Mouse (Mus musculus) ES-E14 (cell line): Measurements from ENCODE around the gene Trappc3l. TPM values are rescaled to one million over a fixed set of nuclear protein-coding genes. Genes with fewer than 3 reads are reported as not detected.

ENCODE experiments used
- DNase-seq: peaks from one replicate; pipeline ENCODE4 v3.0.0-alpha.2; 2013; ENCODE audit warnings: low read depth, low spot score
- H3K27ac ChIP-seq: 2 replicates; pipeline ENCODE4 v1.5.1; 2012; ENCODE audit warnings: low read depth, mild to moderate bottlenecking, low read length, moderate library complexity, mixed read lengths; ENCODE audit not compliant: poor library complexity, insufficient read depth, severe bottlenecking
- H3K36me3 ChIP-seq: 2 replicates; pipeline ENCODE4 v1.6.1; 2012; ENCODE audit warnings: mild to moderate bottlenecking, low read length, moderate library complexity, mixed read lengths; ENCODE audit not compliant: control insufficient read depth, poor library complexity, insufficient read depth, severe bottlenecking
- H3K4me1 ChIP-seq, 2 experiments: fragments of 150-350 bp in 1 of 2; sonication (generic) in 1 of 2; 2 replicates each; pipeline ENCODE4 v1.6.1; 2012; ENCODE audit warnings: low read length in 2 of 2, mild to moderate bottlenecking in 1 of 2, mixed read lengths in 1 of 2; ENCODE audit not compliant: control insufficient read depth in 2 of 2, insufficient read depth in 2 of 2, poor library complexity in 1 of 2
- H3K4me3 ChIP-seq, 2 experiments: fragments of 150-350 bp in 1 of 2; sonication (generic) in 1 of 2; 2 replicates each; pipeline ENCODE4 v1.5.1; 2012; ENCODE audit warnings: low read length in 2 of 2, low read depth in 1 of 2, mild to moderate bottlenecking in 1 of 2, mixed read lengths in 1 of 2; ENCODE audit not compliant: insufficient read depth in 1 of 2, poor library complexity in 1 of 2, severe bottlenecking in 1 of 2
- H3K9ac ChIP-seq: 2 replicates; pipeline ENCODE4 v1.6.1; 2012; ENCODE audit warnings: low read depth, mild to moderate bottlenecking, low read length, mixed read lengths; ENCODE audit not compliant: poor library complexity, insufficient read depth, severe bottlenecking
- H3K9me3 ChIP-seq: fragments of 150-350 bp; sonication (generic); 2 replicates; pipeline ENCODE4 v1.6.1; 2012; ENCODE audit warnings: low read depth, mild to moderate bottlenecking, low read length; ENCODE audit not compliant: control insufficient read depth, insufficient read depth
- CHD2 ChIP-seq: IDR thresholded peaks from 2 replicates; pipeline ENCODE4 v1.6.1; 2014; ENCODE audit warnings: mild to moderate bottlenecking, low read depth, low read length, inconsistent platforms
- HCFC1 ChIP-seq: IDR thresholded peaks from 2 replicates; pipeline ENCODE4 v1.6.1; 2012; ENCODE audit warnings: low read length, inconsistent platforms, borderline replicate concordance; ENCODE audit not compliant: insufficient read depth
- MAFK ChIP-seq: IDR thresholded peaks from 2 replicates; pipeline ENCODE4 v1.6.1; 2014; ENCODE audit warnings: mild to moderate bottlenecking, low read depth, low read length, inconsistent platforms; ENCODE audit not compliant: insufficient read depth
- ZC3H11A ChIP-seq: IDR thresholded peaks from 2 replicates; pipeline ENCODE4 v1.6.1; 2012; ENCODE audit warnings: low read depth, mild to moderate bottlenecking, inconsistent platforms, low read length, borderline replicate concordance
- ZNF384 ChIP-seq: IDR thresholded peaks from 2 replicates; pipeline ENCODE4 v1.6.1; 2012; ENCODE audit warnings: low read depth, low read length, inconsistent platforms
- in situ Hi-C, 2 experiments: fragments of 600-800 bp; cut with MboI; formaldehyde crosslinking; loops; one replicate each; pipeline ENCODE4 v1.15.1; 2025; ENCODE audit warnings: low sequenced_read_pairs in 2 of 2, inconsistent platforms in 1 of 2; ENCODE audit not compliant: unreplicated experiment in 2 of 2
- total RNA-seq: library from RNA; depleted of rRNA; stranded (reverse); fragments of 300-350 nt; gene quantifications from 2 replicates; pipeline ENCODE4 v1.2.3, GENCODE M21; 2012

The Trappc3l gene
- total RNA-seq, 1 experiment: not detected

DNA sequence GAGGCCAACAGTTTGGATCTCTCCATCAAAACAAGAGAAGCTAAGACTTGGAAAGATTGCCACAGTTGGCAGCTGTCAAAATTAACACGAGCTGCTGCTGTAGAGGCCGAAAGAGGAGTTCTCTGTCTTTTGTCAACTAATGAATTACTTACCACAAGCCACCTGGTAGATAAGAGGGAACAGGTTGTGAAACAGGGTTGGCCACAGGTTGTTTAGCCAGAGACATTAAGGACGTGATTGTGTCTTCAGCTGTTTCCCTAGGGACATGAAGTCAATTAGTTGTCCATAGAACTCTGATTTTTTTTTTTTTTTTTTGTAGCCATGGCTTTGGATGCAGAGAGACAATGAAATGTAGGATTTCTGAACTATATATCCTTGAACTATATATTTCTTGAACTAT, 79.7 kb downstream of the Trappc3l start:
- Histone ChIP-seq H3K4me3 (no peak overlapping the region), H3K36me3 (no peaks in the 10 kb centered on the region), H3K9ac (no peak overlapping the region), H3K27ac (no peak overlapping the region), H3K4me1 (no peaks in the 10 kb centered on the region), H3K9me3 (no peaks in the 10 kb centered on the region)
- TF ChIP-seq ZC3H11A (no peak), CHD2 (no peak), MAFK (no peak), HCFC1 (no peak), ZNF384 (no peak)
- no peak for DNase-seq
- in situ Hi-C loops: no loop called here

GRCm38 (mm10) chr10:34117770-34118169, 80.4 kb downstream of the Trappc3l start:
- TF ChIP-seq MAFK (no peak), HCFC1 (no peak), CHD2 (no peak), ZNF384 (no peak)
- Histone ChIP-seq H3K4me1 (no peaks in the 10 kb centered on the region), H3K9ac (no peak overlapping the region), H3K4me3 (no peak overlapping the region), H3K36me3 (no peaks in the 10 kb centered on the region), H3K9me3 (no peaks in the 10 kb centered on the region), H3K27ac (no peak overlapping the region)
- DNase-seq: no peak
- in situ Hi-C loops: no loop called here

DNA sequence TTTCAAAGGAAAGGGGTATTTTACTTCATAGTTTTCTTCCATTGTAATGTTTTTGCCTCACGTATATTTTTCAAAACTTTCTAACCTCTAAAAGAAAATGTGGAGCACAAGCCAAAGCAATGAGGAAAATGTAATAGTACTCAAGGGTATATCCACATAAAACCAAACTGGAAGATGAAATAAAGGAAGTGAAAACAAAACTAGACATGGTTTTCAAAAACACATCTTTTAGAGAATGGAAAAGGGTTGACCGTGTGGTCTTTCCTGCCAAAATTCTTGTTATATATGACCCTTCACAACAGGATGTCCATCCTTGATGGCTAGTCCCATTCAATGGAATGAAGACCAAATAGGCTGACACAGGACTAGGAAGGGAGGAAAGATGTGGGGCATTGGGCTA, 81.0 kb downstream of the Trappc3l start:
- Histone ChIP-seq H3K4me1 (no peaks in the 10 kb centered on the region), H3K4me3 (no peak overlapping the region), H3K9ac (no peak overlapping the region), H3K27ac (no peak overlapping the region), H3K9me3 (no peaks in the 10 kb centered on the region), H3K36me3 (no peaks in the 10 kb centered on the region)
- no peak for DNase-seq
- TF ChIP-seq ZNF384 (no peak), CHD2 (no peak), ZC3H11A (no peak), MAFK (no peak), HCFC1 (no peak)
- in situ Hi-C loops: no loop called here

GRCm38 (mm10) chr10:34127392-34128378, 90.3 kb downstream of the Trappc3l start, which contains the start of gene Calhm6:
TSS of gene Calhm6 (minus strand) at chr10:34127984.
- TF ChIP-seq CHD2 (no peak), HCFC1 (peak; percentile 22; the same call in 1 of the 2 replicates)
- DNase-seq: peak; percentile 48
- Histone ChIP-seq H3K4me3 (peak within 1 kb of the TSS; percentile 51 to 66), H3K27ac (no peak within 1 kb of the TSS), H3K9me3 (no peaks in the 10 kb centered on the region), H3K36me3 (no peaks in the 10 kb centered on the region), H3K4me1 (peaks cover 0 to 2% of the 10 kb centered on the region in 2 experiments; a peak in 1 of 4 replicates), H3K9ac (peak within 1 kb of the TSS; percentile 8)
- in situ Hi-C loops: no loop called here

DNA sequence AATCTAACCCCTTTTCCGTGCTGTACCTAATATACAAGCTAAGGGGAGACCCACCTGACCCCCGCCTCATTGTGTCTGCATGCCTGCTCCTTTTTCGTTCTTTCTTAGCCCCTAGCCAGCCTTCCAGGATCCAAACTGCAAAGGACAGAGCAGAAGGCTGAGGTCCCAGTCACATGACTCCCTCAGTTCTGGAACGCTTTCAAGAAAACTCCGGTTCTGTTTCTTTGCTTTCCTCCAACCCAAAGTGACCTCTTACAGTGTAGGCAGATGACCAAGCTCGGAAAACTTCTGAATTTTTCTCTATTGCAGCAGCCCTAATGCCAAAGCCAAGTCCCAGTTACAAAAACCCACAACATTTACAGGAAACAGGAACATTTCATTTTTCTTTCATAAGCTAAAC, 91.0 kb downstream of the Trappc3l start:
- Histone ChIP-seq H3K4me3 (no peak overlapping the region), H3K4me1 (peaks cover 0 to 2% of the 10 kb centered on the region in 2 experiments; a peak in 1 of 4 replicates), H3K9me3 (no peaks in the 10 kb centered on the region), H3K9ac (no peak overlapping the region), H3K27ac (no peak overlapping the region), H3K36me3 (no peaks in the 10 kb centered on the region)
- TF ChIP-seq ZC3H11A: no peak
- no peak for TF ChIP-seq ZNF384
- TF ChIP-seq CHD2: no peak
- TF ChIP-seq HCFC1: no peak
- TF ChIP-seq MAFK: no peak
- in situ Hi-C loops: no loop called here
- DNase-seq: no peak
